Mouse (Mus musculus) kidney, postnatal 0 days (tissue): ENCODE results near the gene Gpbp1l1. TPM values are rescaled to one million over a fixed set of nuclear protein-coding genes. Genes with fewer than 3 reads are reported as not detected.

ENCODE experiments used
- ATAC-seq: fragments of 200-750 bp; cut with Nextera tagmentation; replicated peaks from 2 replicates; pipeline ENCODE4 v1.8.0; 2017; ENCODE audit warnings: low read depth, moderate number of reproducible peaks, moderate TSS enrichment, moderate library complexity; ENCODE audit not compliant: low FRiP score
- DNase-seq: peaks from one replicate; pipeline ENCODE4 v3.0.0-alpha.2; 2016; ENCODE audit warnings: low spot score
- H3K27ac ChIP-seq: fragments of 300-500 bp; sonication (generic); 2 replicates; pipeline ENCODE4 v1.5.1; 2014; ENCODE audit warnings: mild to moderate bottlenecking
- H3K27me3 ChIP-seq: fragments of 300-500 bp; sonication (generic); 2 replicates; pipeline ENCODE4 v1.6.1; 2014; ENCODE audit warnings: low read length, mixed read lengths; ENCODE audit not compliant: insufficient read depth
- H3K36me3 ChIP-seq: fragments of 300-500 bp; sonication (generic); 2 replicates; pipeline ENCODE4 v1.6.1; 2014; ENCODE audit warnings: low read length, mixed read lengths; ENCODE audit not compliant: insufficient read depth
- H3K4me1 ChIP-seq: fragments of 300-500 bp; sonication (generic); replicated peaks from 2 replicates; pipeline ENCODE4 v1.6.1; 2014; ENCODE audit warnings: antibody characterized with exemption, low read length, mixed read lengths; ENCODE audit not compliant: insufficient read depth
- H3K4me2 ChIP-seq: fragments of 300-500 bp; sonication (generic); 2 replicates; pipeline ENCODE4 v1.6.1; 2014; ENCODE audit warnings: mild to moderate bottlenecking, low read length, moderate library complexity, mixed read lengths
- H3K4me3 ChIP-seq: fragments of 300-500 bp; sonication (generic); replicated peaks from 2 replicates; pipeline ENCODE4 v1.5.1; 2014; ENCODE audit warnings: low read depth, low read length
- H3K9ac ChIP-seq: fragments of 300-500 bp; sonication (generic); 2 replicates; pipeline ENCODE4 v1.6.1; 2014; ENCODE audit warnings: low read depth, low read length
- H3K9me3 ChIP-seq: fragments of 300-500 bp; sonication (generic); replicated peaks from 2 replicates; pipeline ENCODE4 v1.6.1; 2016; ENCODE audit warnings: low read length, inconsistent platforms, mixed read lengths
- CTCF ChIP-seq: IDR thresholded peaks from 2 replicates; pipeline ENCODE4 v1.5.1; 2016; ENCODE audit warnings: antibody characterized with exemption, low read depth, mild to moderate bottlenecking, moderate library complexity
- WGBS: fragments of 180-500 bp; shearing (Covaris S2); extraction: QIAGEN DNeasy Blood & Tissue Kit; methylation state at CpG from one replicate; pipeline ENCODE4 v1.1.7; 2014; 5-methylcytosine and 5-hydroxymethylcytosine counted together
- polyA plus RNA-seq: library from polyadenylated mRNA; unstranded; fragments of >200 nt; fragmentation: Nextera tagmentation; extraction: Ambion mirVana; gene quantifications from 2 replicates; pipeline ENCODE4 v1.2.1, GENCODE M21; 2015

The Gpbp1l1 gene
- polyA plus RNA-seq, 1 experiment from 2014 or later: 44.8 TPM

DNA sequence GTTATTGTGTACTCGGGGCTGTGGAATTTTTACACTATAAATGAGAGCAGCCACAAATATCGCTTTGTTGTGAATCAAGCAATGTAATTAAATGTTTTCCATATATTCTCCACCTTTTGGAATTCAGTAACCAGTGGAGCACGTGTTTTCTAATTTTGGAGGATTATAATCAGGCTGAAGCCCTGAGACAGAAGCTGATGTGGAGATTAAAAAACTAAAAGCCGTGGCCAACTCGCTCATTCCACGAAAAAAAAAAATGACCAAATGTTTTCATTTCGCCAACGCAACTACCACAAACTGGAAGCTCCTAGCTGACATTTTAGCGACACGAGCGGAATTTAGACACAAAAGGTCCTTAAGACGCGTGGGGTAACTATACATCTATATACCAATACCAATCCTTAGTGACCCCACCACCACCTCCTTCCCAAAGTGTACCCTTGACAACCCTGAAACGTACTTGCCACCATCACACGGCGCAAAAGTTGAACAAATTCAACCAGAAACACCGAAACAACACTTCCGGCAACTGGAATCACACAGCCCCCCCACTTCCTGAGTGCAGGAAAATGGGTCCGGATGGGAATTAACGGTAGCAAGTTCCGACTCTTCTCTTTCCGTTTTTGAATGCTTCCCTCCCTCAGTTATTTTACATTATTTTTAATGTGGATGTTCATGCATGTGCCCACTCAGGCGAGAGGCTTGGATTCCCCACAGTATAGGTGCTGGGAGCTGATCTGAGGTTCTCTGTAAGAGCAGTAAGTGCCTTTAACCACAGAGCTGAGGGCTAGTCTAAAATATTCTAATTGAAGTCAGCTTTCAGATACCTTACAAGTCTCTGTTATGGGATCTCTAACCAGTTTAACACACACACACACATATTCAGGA is 1.8 kb upstream of the Gpbp1l1 start, which contains the start of gene Tmem69:
TSS of gene Tmem69 (minus strand) at position 524 of the 888 bp plus-strand sequence.
- 6% methylated on average over 23 of the region's 23 CpGs for WGBS

DNA sequence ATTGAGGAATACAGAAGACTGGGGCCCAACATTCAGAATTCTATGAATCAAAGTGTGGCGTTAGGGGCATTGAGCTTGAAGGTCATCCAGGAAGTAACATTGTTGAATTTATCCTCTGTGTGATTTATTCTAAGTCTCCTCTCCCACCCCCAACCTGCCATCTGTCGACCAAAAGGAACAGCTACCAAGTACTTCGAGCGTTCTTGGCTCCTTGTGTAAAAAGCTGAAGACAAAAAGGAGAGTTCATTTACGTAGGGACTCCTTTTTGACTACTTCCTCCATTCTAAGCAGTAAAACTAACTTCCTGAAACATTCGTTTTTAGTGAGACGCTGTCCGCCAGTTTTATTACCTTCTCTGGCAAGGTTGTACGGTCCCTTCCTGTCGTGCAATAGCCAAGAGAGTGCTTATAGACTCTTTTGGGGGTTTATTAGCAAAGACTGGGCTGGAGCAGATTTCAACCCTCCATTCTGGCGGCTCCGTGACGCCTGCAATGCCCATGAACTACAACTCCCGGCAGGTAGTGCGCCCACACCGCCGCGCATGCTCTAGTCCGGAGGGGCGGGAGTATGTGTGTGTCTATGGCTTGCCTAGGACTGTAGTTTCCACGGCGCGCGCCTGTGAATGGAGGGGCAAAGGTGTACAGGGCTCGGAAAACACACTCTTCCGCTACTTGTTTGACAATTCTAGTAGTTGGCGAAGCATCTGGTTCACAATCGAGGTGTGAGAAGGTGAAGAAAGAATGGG is 725 bp upstream of the Gpbp1l1 start:
- ATAC-seq (peak; percentile 93), DNase-seq (peak; percentile 97)
- Histone ChIP-seq H3K4me1 (no peaks in the 10 kb centered on the region), H3K27ac (peak overlapping the region; percentile 97), H3K36me3 (no peaks in the 10 kb centered on the region; the same call in 1 of the 2 replicates), H3K9me3 (no peaks in the 10 kb centered on the region), H3K4me3 (peak overlapping the region; percentile 85), H3K27me3 (no peaks in the 10 kb centered on the region), H3K4me2 (peak overlapping the region; percentile 87), H3K9ac (peak overlapping the region; percentile 80)
- under 1% methylated on average over 28 of the region's 28 CpGs for WGBS
- no peak; the same call in 1 of the 2 replicates for TF ChIP-seq CTCF

More for the DNA sequence above, 1.8 kb upstream of the Gpbp1l1 start, which contains the start of gene Tmem69:
- peak; percentile 88 for DNase-seq
- Histone ChIP-seq H3K27me3 (no peaks in the 10 kb centered on the region), H3K9ac (peak within 1 kb of the TSS; percentile 80), H3K4me3 (peak within 1 kb of the TSS; percentile 85), H3K4me2 (peak within 1 kb of the TSS; percentile 87), H3K27ac (peak within 1 kb of the TSS; percentile 97), H3K4me1 (no peaks in the 10 kb centered on the region), H3K36me3 (no peaks in the 10 kb centered on the region; the same call in 1 of the 2 replicates), H3K9me3 (no peaks in the 10 kb centered on the region)
- no peak for TF ChIP-seq CTCF
- no peak for ATAC-seq

GRCm38 (mm10) chr4:116558151-116558882 is 859 bp downstream of the Gpbp1l1 start:
- Histone ChIP-seq H3K4me1 (no peaks in the 10 kb centered on the region), H3K36me3 (no peaks in the 10 kb centered on the region; the same call in 1 of the 2 replicates), H3K27me3 (no peaks in the 10 kb centered on the region), H3K4me3 (peak overlapping the region; percentile 85), H3K4me2 (peak overlapping the region; percentile 87), H3K9me3 (no peaks in the 10 kb centered on the region), H3K9ac (peak overlapping the region; percentile 80), H3K27ac (peak overlapping the region; percentile 97)
- no peak for TF ChIP-seq CTCF
- 2% methylated on average over 15 of the region's 15 CpGs for WGBS
- ATAC-seq: no peak
- peak; percentile 5 for DNase-seq

DNA sequence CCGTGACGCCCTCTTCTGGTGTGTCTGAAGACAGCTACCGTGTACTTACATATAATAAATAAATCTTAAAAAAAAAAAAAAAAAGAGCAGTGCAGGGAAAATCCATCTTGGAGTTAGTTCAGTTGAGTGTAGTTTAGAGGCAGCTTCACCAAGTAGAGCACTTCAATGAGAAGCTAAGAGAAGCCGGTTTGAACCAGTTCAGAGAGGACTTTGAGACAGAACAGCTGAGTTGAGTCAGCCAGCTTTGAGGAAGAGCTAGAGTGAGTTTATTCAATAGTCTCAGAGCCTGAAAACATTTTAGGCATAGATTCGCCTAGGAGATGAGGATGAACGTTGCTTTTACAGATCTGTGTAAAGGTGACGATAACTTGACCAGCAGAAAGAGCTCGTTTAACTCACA is 38.3 kb downstream of the Gpbp1l1 start:
- DNase-seq (no peak), ATAC-seq (no peak)
- H3K27me3 ChIP-seq: no peaks in the 10 kb centered on the region
- no peak overlapping the region for H3K27ac ChIP-seq
- no peaks in the 10 kb centered on the region for H3K9me3 ChIP-seq
- no peak overlapping the region for H3K9ac ChIP-seq
- peaks cover 28% of the 10 kb centered on the region for H3K36me3 ChIP-seq
- WGBS: 79% methylated on average over 8 of the region's 8 CpGs
- TF ChIP-seq CTCF: no peak
- H3K4me2 ChIP-seq: no peak overlapping the region
- peaks cover 12% of the 10 kb centered on the region for H3K4me1 ChIP-seq
- no peak overlapping the region for H3K4me3 ChIP-seq

DNA sequence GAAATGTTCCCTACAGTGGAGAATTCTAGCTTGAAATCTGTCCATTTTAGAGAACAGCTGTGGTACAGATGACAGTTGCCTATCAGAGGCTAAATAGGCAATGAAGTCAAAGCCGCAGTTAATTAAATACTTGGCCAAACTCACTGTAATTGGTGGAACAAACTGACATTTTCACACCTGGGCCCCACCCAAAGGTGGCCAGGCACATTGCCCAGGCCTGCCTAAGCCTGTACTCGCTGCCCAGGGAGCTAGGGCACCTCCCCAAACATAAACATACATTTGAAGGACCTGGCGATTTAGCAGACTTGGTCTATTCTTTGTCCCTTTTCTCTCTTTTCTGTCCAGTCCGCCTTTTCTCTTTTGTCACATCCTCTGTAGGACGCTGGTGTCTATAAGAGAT is 38.9 kb downstream of the Gpbp1l1 start, which contains the start of gene Ccdc17:
TSS of gene Ccdc17 (plus strand) at position 276 of the 400 bp plus-strand sequence.
- H3K27ac ChIP-seq: peak within 1 kb of the TSS; percentile 77
- WGBS: 18% methylated on average over 5 of the region's 5 CpGs
- H3K9me3 ChIP-seq: no peaks in the 10 kb centered on the region
- peak within 1 kb of the TSS; percentile 73 for H3K4me2 ChIP-seq
- H3K4me1 ChIP-seq: peaks cover 12% of the 10 kb centered on the region
- peak within 1 kb of the TSS; percentile 62 for H3K4me3 ChIP-seq
- peaks cover 26% of the 10 kb centered on the region for H3K36me3 ChIP-seq
- H3K9ac ChIP-seq: peak within 1 kb of the TSS; percentile 72
- DNase-seq (no peak), ATAC-seq (no peak)
- H3K27me3 ChIP-seq: no peaks in the 10 kb centered on the region
- no peak for TF ChIP-seq CTCF
